Mouse (Mus musculus): ENCODE results near the gene Cbl.

GRCm38 (mm10) chr9:44200458-44200857 lies 33.4 kb downstream of the Cbl start:
- TF ChIP-seq CTCF (IDR thresholded peaks at IDR 0.05; ENCODE audit: low read depth, low read length) (no peak), POLR2A (IDR thresholded peaks at IDR 0.05; ENCODE audit: extremely low read depth, insufficient read depth, low read length) (no peak)

Data from liver, adult 2 months (tissue).